Mouse (Mus musculus) forebrain, embryonic 15.5 days (tissue): Measurements from ENCODE around the gene Tstd2. TPM values are rescaled to one million over a fixed set of nuclear protein-coding genes. Genes with fewer than 3 reads are reported as not detected.

Source experiments
- ATAC-seq: fragments of 200-750 bp; cut with Nextera tagmentation; replicated peaks from 2 replicates; pipeline ENCODE4 v1.8.0; 2017; ENCODE audit warnings: mild to moderate bottlenecking, moderate TSS enrichment, moderate library complexity
- H3K27ac ChIP-seq: fragments of 300-500 bp; sonication (generic); replicated peaks from 2 replicates; pipeline ENCODE4 v1.5.1; 2015; ENCODE audit warnings: mild to moderate bottlenecking, inconsistent platforms
- H3K27me3 ChIP-seq: fragments of 300-500 bp; sonication (generic); 2 replicates; pipeline ENCODE4 v1.6.1; 2015; ENCODE audit warnings: inconsistent platforms
- H3K36me3 ChIP-seq: fragments of 300-500 bp; sonication (generic); 2 replicates; pipeline ENCODE4 v1.6.1; 2015; ENCODE audit warnings: mild to moderate bottlenecking, inconsistent platforms
- H3K4me1 ChIP-seq: fragments of 300-500 bp; sonication (generic); 2 replicates; pipeline ENCODE4 v1.6.1; 2015; ENCODE audit warnings: inconsistent platforms
- H3K4me2 ChIP-seq: fragments of 300-500 bp; sonication (generic); replicated peaks from 2 replicates; pipeline ENCODE4 v1.6.1; 2015; ENCODE audit warnings: mild to moderate bottlenecking, inconsistent platforms
- H3K4me3 ChIP-seq: fragments of 300-500 bp; sonication (generic); 2 replicates; pipeline ENCODE4 v1.5.1; 2015; ENCODE audit warnings: mild to moderate bottlenecking, inconsistent platforms
- H3K9ac ChIP-seq: fragments of 300-500 bp; sonication (generic); replicated peaks from 2 replicates; pipeline ENCODE4 v1.6.1; 2015; ENCODE audit warnings: mild to moderate bottlenecking, inconsistent platforms
- H3K9me3 ChIP-seq: fragments of 300-500 bp; sonication (generic); 2 replicates; pipeline ENCODE4 v1.6.1; 2016; ENCODE audit warnings: inconsistent platforms
- WGBS: fragments of 180-500 bp; shearing (Covaris S2); methylation state at CpG from one replicate; pipeline ENCODE4 v1.1.7; 2015; ENCODE audit warnings: mixed read lengths; 5-methylcytosine and 5-hydroxymethylcytosine counted together
- polyA plus RNA-seq: library from polyadenylated mRNA; unstranded; fragments of >200 nt; fragmentation: Nextera tagmentation; extraction: Ambion mirVana; gene quantifications from 2 replicates; pipeline ENCODE4 v1.2.1, GENCODE M21; 2015

Tstd2 gene
- polyA plus RNA-seq, 1 experiment from 2014 or later, result 36.8 TPM

DNA sequence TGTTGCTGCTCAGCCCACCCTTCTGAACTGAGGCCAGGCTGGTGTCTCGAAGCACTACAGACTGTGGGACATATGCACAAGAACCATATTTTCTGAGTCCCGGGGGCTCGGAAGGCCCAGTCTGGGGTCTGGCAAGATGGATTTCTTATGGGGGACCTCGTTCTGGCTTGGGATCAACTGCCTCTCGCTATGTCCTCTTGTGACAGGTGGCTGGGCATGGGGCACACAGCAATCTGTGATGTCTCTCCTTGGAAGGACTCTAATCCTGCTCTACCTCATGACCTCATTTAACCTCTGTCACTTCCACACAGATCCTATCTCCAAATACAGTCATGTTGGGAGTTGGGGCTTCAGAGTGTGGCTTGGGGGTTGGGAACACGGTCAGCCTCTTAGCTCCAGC, 65.9 kb downstream of the Tstd2 start:
- Histone ChIP-seq H3K9me3 (no peaks in the 10 kb centered on the region), H3K36me3 (no peaks in the 10 kb centered on the region), H3K4me2 (no peak overlapping the region), H3K4me1 (no peaks in the 10 kb centered on the region), H3K9ac (no peak overlapping the region), H3K27ac (no peak overlapping the region), H3K4me3 (no peak overlapping the region), H3K27me3 (no peaks in the 10 kb centered on the region)
- 87% methylated on average over 6 of the region's 6 CpGs for WGBS
- ATAC-seq, result no peak

GRCm38 (mm10) chr4:46069851-46070482, 68.5 kb downstream of the Tstd2 start:
- Histone ChIP-seq H3K9me3 (no peaks in the 10 kb centered on the region), H3K36me3 (no peaks in the 10 kb centered on the region), H3K4me3 (no peak overlapping the region), H3K4me2 (no peak overlapping the region), H3K9ac (no peak overlapping the region), H3K27ac (no peak overlapping the region), H3K4me1 (no peaks in the 10 kb centered on the region), H3K27me3 (no peaks in the 10 kb centered on the region)
- no peak for ATAC-seq
- WGBS, result 61% methylated on average over 6 of the region's 6 CpGs

DNA sequence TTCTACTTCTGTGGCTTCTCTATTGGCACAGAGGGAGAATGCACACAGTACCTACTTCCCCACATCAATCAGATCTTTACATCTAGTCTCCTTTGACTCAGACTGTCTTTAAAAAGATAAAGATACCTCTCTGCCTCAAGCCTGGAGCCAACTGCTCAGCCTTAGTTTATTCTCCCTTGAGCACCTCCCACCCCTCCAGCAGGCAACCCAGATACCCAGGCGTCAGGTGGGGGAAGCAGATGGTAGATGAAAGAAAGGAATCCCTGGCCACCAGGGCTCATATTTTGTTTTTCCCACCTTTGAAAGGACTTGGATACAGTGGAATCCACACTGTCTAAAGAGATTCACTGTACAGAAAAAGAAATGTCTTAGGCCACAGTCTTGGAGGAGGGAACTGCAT, 69.9 kb downstream of the Tstd2 start:
- 35% methylated on average over 1 of the region's 1 CpGs for WGBS
- H3K4me1 ChIP-seq, result no peaks in the 10 kb centered on the region
- no peak overlapping the region for H3K4me3 ChIP-seq
- no peaks in the 10 kb centered on the region for H3K9me3 ChIP-seq
- H3K36me3 ChIP-seq, result no peaks in the 10 kb centered on the region
- H3K4me2 ChIP-seq, result no peak overlapping the region
- no peak for ATAC-seq
- H3K27ac ChIP-seq, result no peak overlapping the region
- H3K9ac ChIP-seq, result no peak overlapping the region
- H3K27me3 ChIP-seq, result no peaks in the 10 kb centered on the region

DNA sequence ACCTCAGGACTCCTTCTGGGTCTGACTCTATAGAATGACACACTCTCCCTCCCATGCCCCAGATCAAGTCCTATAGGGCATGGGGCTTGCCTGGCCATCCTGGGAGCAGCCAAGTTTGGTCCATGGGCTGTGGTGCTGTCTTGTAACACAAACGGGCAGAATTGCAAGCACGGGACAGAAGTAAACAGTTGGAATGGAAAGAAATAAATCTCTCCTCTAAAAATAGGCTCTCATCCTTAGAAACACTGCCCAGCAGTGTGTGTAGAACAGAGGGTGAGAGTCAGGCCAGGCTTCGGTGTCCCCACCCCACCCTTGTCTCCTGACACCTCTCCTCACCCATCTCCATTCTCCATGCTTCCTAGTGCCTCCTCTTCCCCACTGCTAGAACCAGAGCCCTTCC, 70.4 kb downstream of the Tstd2 start:
- H3K4me2 ChIP-seq, result no peak overlapping the region
- H3K36me3 ChIP-seq, result no peaks in the 10 kb centered on the region
- H3K27ac ChIP-seq, result no peak overlapping the region
- WGBS, result 90% methylated on average over 3 of the region's 3 CpGs
- no peak overlapping the region for H3K9ac ChIP-seq
- no peaks in the 10 kb centered on the region for H3K4me1 ChIP-seq
- no peak overlapping the region for H3K4me3 ChIP-seq
- H3K9me3 ChIP-seq, result no peaks in the 10 kb centered on the region
- no peak for ATAC-seq
- H3K27me3 ChIP-seq, result no peaks in the 10 kb centered on the region

- H3K4me2 ChIP-seq, result no peak overlapping the region
- no peaks in the 10 kb centered on the region for H3K4me1 ChIP-seq
- H3K4me3 ChIP-seq, result no peak overlapping the region
- no peak overlapping the region for H3K9ac ChIP-seq
- 66% methylated on average over 8 of the region's 8 CpGs for WGBS
- no peak for ATAC-seq
- no peaks in the 10 kb centered on the region for H3K27me3 ChIP-seq
- H3K27ac ChIP-seq, result no peak overlapping the region
- no peaks in the 10 kb centered on the region for H3K9me3 ChIP-seq
- no peaks in the 10 kb centered on the region for H3K36me3 ChIP-seq
These were observed 72.7 kb downstream of the Tstd2 start for GRCm38 (mm10) chr4:46065695-46066340.

- Histone ChIP-seq H3K36me3 (no peaks in the 10 kb centered on the region), H3K9me3 (no peaks in the 10 kb centered on the region), H3K27me3 (no peaks in the 10 kb centered on the region), H3K4me1 (no peaks in the 10 kb centered on the region), H3K9ac (no peak overlapping the region), H3K27ac (no peak overlapping the region), H3K4me3 (no peak overlapping the region), H3K4me2 (no peak overlapping the region)
- no peak for ATAC-seq
- WGBS, result 81% methylated on average over 3 of the region's 3 CpGs
These were observed 73.5 kb downstream of the Tstd2 start for GRCm38 (mm10) chr4:46064961-46065360.

Other genes starting within 250 kb of the Tstd2 start
- gene Ccdc180, start 248.4 kb downstream of the Tstd2 start, polyA plus RNA-seq, result 0.27 and 0.59 TPM in 2 replicates
- 14.6 and 17.3 TPM in 2 replicates for gene Tdrd7, start 173.4 kb downstream of the Tstd2 start, polyA plus RNA-seq
- 0.52 and 0.66 TPM in 2 replicates for gene Tmod1, start 99.8 kb downstream of the Tstd2 start, polyA plus RNA-seq
- gene Ncbp1, start 81 bp downstream of the Tstd2 start, polyA plus RNA-seq, result 99.1 and 101 TPM in 2 replicates
- gene Xpa, start 57.6 kb upstream of the Tstd2 start, polyA plus RNA-seq, result 32.5 and 33.5 TPM in 2 replicates
- gene Foxe1, start 204.9 kb upstream of the Tstd2 start, polyA plus RNA-seq, result not detected in 2 replicates